Mouse (Mus musculus) layer of hippocampus, adult 9-11 months (tissue): ENCODE results near the gene Dip2b.
A peak's percentile ranks its signal among the peaks of the same experiment; 100 is the strongest.
"Not testable (repeated sequence)": the region's sequence is repeated elsewhere in the genome, so short reads cannot be mapped to it uniquely, and the experiment has no call there.

Experiments
- DNase-seq: peaks from one replicate; pipeline ENCODE4 v3.0.0; 2022

Gene Dip2b

DNA sequence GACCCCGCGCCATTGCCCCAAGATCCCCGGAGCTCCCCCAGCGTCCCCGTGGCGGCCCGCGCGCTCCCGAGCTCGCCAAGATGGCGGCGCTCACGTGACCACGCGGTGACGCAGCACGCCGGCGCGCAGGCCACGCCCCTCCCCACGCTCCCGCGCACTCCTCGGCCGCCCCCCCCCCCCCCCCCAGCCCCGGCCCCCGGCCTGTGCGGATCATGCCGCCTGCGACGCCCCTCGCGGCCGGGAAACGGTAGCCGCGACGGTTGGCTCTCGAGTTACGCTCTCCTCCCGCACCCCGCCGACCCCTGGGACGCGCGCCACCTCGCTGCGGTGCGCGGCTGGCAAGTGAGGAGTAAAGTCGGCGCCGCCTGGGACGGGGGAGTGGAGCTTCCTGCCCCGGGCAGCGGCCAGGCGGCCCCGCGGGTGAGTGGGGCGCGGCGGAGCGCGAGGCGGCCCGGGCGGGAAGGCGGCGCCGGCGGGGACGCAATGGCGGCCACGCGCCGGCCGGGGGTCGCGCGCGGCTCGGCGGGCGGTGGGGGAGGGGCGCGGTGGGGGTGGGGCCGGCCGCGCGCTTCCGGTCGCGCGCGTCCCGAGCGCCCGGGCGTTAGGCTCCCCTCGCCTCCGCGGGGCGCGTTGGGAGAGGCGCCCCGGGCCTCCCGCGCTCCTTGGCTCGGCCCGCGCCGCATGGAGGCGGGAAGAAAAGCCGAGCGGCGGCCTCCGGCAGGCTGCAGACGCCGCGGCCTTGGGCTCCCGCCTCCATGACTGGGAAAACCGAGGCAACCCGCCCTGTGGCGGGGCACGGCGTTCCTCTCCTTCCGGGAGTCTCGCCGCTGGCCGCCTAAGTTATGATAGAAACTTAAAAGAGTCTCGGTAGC is 189.4 kb downstream of the Dip2b start, which contains the start of gene Atf1:
TSS of gene Atf1 (plus strand) at position 157 of the 872 bp plus-strand sequence.
- peak; percentile 85 for DNase-seq

DNA sequence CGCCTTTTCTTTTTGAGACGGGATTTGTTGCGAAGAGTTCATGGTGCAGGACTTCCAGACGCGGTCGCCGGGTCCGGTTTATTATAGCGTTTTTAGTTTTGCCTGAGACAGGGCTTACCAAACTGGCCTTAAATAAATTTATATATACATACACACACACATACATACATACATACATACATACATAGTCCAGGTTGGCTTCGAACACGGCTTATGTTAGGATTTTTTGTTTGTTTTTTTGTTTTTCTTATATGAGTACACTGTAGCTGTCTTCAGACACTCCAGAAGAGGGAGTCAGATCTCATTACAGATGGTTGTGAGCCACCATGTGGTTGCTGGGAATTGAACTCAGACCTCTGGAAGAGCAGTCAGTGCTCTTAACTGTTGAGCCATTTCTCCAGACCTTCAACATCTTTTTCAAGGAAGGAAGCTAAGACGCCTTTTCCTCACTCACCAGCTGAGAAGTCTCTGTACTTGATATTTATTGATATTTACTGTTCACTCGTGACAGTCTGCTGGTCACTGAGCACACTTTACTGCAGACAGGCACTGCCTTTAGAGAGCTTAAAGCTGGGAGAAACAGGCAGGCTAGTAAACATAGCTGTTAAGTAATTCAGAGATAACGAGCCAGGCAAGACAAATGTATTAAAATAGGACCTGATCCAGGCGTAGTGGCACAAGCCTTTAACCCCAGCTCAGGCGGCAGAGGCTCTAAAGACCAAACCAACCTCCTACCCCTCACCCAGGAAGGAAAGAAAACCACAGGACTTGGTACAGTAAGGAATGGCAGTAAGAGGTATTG is 190.3 kb downstream of the Dip2b start:
- DNase-seq: no peak

GRCm38 (mm10) chr15:100230655-100231054 is 192.2 kb downstream of the Dip2b start:
- DNase-seq: no peak

DNA sequence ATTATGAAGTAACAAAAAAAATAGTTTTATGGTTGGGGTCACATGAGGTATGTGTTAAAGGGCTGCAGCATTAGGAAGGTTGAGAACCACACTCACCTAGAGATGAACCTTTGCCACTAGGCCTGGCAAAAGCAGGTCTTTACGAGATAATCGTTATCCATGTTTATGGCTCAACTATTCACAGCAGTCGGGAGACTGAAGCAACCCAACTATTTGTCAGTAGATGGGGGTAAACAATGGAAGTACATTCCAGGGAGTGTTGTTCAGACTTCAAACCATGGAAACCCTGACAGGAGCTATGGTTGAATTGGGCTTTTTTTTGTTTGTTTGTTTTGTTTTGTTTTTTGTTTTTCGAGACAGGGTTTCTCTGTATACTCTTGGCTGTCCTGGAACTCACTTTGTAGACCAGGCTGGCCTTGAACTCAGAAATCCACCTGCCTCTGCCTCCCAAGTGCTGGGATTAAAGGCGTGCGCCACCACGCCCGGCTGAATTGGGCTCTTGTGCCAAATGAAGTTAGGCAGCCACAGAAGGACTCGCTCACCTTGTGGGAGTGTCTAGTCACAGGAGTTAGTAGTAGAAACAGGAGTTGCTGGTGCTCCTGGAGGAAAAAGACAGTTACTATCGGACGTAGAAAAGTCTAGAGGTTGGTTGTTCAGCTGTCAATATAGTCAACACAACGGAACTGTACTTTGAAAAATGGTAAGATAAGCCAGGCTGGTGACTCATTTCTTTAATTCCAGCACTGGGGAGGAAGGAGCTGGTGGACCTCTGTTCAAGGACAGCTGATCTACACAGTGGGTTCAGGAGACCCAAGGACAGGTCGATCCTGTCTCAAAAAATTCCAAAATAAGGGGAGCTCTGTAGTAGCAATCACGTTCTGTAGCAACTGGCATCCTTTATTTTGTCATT is 193.4 kb downstream of the Dip2b start:
- no peak for DNase-seq

DNA sequence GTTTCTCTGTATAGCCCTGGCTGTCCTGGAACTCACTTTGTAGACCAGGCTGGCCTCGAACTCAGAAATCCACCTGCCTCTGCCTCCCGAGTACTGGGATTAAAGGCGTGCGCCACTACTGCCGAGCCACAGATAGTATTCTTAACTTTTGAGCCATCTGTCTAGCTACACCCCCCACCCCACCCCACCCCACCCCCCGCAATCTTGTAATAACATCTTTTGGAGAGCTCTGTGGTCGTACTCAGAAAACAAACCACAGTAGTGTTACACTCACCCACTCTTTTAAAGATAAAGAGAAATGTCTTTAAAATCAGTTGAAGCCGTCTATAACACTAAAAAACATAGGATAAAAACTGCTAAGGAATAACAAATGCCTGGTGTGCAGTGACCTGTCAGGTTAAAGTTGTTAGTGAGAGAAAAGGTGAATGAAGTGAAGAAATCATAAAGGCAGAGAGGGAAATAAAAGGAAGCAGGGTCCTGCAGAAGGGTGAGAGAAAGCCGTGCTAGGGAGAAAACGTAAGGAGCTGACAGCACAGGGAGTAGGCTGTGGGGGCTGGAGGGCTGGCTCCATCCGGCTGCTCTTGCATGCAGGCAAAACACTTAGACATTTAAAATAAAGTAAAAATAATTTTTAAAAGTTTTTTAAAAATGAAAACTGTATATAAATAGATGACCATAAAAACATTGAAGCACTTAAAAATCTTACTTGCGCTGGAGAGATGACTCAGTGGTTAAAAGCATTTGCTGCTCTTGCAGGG is 196.9 kb downstream of the Dip2b start:
- DNase-seq: no peak

DNA sequence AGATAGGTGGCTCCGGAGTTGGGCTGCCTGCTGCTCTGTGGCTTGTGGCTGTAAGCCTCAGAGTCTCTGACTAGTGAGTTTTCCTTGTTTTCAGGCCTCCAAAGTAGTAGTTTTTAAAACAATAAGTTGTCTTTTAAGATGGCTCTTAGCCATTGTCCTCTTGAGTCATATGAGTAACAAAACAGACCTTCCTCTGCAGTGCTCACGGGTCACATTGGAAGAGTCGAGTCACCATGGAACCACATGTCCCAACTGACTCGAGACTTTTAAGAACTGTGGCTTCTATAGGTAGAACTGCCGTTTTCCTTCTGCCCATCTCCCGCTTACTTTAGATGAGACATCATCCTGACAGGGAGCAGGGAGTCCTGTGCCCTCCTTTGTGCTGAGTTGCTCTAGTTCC is 198.5 kb downstream of the Dip2b start:
- no peak for DNase-seq

GRCm38 (mm10) chr15:100241780-100242179 is 203.3 kb downstream of the Dip2b start:
- DNase-seq: no peak

- no peak for DNase-seq
These were observed 207.5 kb downstream of the Dip2b start for GRCm38 (mm10) chr15:100245951-100246350.

GRCm38 (mm10) chr15:100247296-100247695 is 208.8 kb downstream of the Dip2b start:
- no peak for DNase-seq

- DNase-seq: no peak
These were observed 210.4 kb downstream of the Dip2b start for GRCm38 (mm10) chr15:100248665-100249433.

DNA sequence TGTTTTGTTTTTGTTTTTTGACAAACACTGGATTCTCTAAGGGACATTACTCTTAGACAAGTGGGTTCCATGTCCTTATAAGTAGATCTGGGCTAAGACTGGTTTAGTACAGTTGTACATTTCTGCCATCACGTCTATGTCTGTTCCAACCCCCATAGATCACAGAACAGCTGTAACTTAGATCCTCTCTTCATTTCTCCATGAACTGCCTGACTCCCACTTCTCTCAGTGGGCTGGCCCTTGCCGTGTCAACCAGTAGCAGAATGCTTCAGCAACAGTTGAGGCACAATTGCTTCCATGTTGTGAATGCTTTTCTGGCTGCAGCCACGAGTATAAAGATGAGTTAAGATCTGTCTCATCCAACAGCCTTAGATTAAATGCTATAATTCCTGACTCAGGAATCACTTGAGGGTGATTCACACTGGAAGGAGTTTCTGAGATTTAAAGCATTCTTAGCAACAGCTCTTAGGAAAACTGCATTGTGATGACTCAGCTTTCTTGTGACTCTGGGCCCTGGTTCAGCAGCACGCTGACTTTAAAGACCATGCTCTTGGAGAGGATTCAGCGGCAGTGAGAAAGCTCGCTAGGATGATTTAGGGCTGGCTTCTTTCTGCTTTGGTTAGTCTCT is 212.8 kb downstream of the Dip2b start:
- no peak for DNase-seq

DNA sequence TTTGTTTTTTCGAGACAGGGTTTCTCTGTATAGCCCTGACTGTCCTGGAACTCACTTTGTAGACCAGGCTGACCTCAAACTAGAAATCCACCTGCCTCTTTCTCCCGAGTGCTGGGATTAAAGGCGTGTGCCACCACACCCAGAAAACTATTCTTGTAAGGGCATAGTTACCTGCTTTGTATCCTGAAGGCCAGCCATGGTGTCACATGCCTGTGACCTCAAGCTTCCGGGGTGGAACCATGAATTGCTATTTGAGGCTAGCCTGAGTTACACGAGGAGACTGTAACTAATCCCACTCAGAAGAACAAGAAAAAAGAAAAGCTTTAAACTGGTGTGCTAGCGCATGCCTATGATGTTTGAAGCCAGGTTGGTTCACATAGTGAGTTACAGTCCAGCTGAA is 217.9 kb downstream of the Dip2b start:
- no peak for DNase-seq

- DNase-seq: no peak
These were observed 218.8 kb downstream of the Dip2b start for GRCm38 (mm10) chr15:100257305-100257704.

GRCm38 (mm10) chr15:100258646-100259425 is 220.4 kb downstream of the Dip2b start:
- DNase-seq: no peak

- not testable (repeated sequence) for DNase-seq
These were observed 221.9 kb downstream of the Dip2b start for GRCm38 (mm10) chr15:100260351-100260750.

- peak; percentile 24 for DNase-seq
These were observed 224.9 kb downstream of the Dip2b start for GRCm38 (mm10) chr15:100263246-100263905.

GRCm38 (mm10) chr15:100265586-100266325 is 227.3 kb downstream of the Dip2b start:
- DNase-seq: no peak

DNA sequence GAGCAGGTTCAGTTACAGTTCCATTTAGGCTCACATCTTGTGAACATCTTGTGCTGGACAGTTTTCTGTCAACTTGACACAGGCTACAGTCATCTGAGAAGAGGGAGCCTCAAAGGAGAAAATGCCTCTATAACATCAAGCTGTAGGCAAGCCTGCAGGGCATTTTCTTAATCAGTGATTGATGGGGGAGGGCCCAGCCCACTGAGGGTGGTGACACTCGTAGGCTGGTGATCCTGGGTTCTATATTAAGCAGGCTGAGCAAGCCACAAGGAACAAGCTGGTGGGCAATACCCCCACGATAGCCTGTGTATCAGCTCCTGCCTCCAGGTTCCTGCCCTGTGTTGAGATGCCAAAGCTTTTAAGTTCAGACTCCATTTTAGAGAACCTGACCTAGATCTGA is 230.5 kb downstream of the Dip2b start:
- DNase-seq: no peak
